Mouse (Mus musculus) adrenal gland (tissue): ENCODE measurements around the gene Hist1h2ad.
"Not testable (repeated sequence)": the region's sequence is repeated elsewhere in the genome, so short reads cannot be mapped to it uniquely, and the experiment has no call there.

Experiments
- intact Hi-C: fragments of 180-260 bp; cut with DNase I; formaldehyde crosslinking; loops from one replicate; pipeline ENCODE4 v1.15.1; 2025

The Hist1h2ad gene

GRCm38 (mm10) chr13:23539821-23540220, 34.4 kb upstream of the Hist1h2ad start:
- intact Hi-C loops: not testable (repeated sequence)

GRCm38 (mm10) chr13:23541497-23541896, 32.7 kb upstream of the Hist1h2ad start:
- intact Hi-C loops: no loop called here

GRCm38 (mm10) chr13:23542225-23542980, 31.8 kb upstream of the Hist1h2ad start:
- intact Hi-C loops: not testable (repeated sequence)

GRCm38 (mm10) chr13:23542999-23543607, 31.1 kb upstream of the Hist1h2ad start, which contains the start of gene Hist1h2bh:
Gene Hist1h2bh (minus strand): TSS chr13:23543392.
- intact Hi-C loops: not testable (repeated sequence)

GRCm38 (mm10) chr13:23543965-23544786, 30.0 kb upstream of the Hist1h2ad start, which contains the start of gene Hist1h3f:
Gene Hist1h3f (plus strand): TSS chr13:23544052.
- intact Hi-C loops: no loop called here

- intact Hi-C loops: not testable (repeated sequence)
These were observed 29.4 kb upstream of the Hist1h2ad start for GRCm38 (mm10) chr13:23544787-23545120.

GRCm38 (mm10) chr13:23546694-23547093, 27.5 kb upstream of the Hist1h2ad start:
- intact Hi-C loops: no loop called here

GRCm38 (mm10) chr13:23550761-23551145, 23.4 kb upstream of the Hist1h2ad start:
- intact Hi-C loops: no loop called here

GRCm38 (mm10) chr13:23551146-23551834, 22.9 kb upstream of the Hist1h2ad start, which contains the start of gene Hist1h4f:
Gene Hist1h4f (minus strand): TSS chr13:23551648.
- intact Hi-C loops: not testable (repeated sequence)

GRCm38 (mm10) chr13:23551931-23552914, 22.0 kb upstream of the Hist1h2ad start:
- intact Hi-C loops: no loop called here

GRCm38 (mm10) chr13:23552962-23553361, 21.2 kb upstream of the Hist1h2ad start, which contains the start of gene Hist1h1d:
Gene Hist1h1d (plus strand): TSS chr13:23553262.
- intact Hi-C loops: no loop called here

GRCm38 (mm10) chr13:23554393-23554792, 19.8 kb upstream of the Hist1h2ad start:
- intact Hi-C loops: no loop called here

- intact Hi-C loops: no loop called here
These were observed 19.0 kb upstream of the Hist1h2ad start for GRCm38 (mm10) chr13:23554925-23555838.

GRCm38 (mm10) chr13:23555839-23556416, 18.3 kb upstream of the Hist1h2ad start:
- intact Hi-C loops: no loop called here

GRCm38 (mm10) chr13:23556906-23557305, 17.3 kb upstream of the Hist1h2ad start:
- intact Hi-C loops: no loop called here

GRCm38 (mm10) chr13:23560699-23561098, 13.5 kb upstream of the Hist1h2ad start:
- intact Hi-C loops: not testable (repeated sequence)

- intact Hi-C loops: not testable (repeated sequence)
These were observed 12.7 kb upstream of the Hist1h2ad start for GRCm38 (mm10) chr13:23561531-23561882.

GRCm38 (mm10) chr13:23561883-23562659, 12.1 kb upstream of the Hist1h2ad start, which contains the start of gene Hist1h3e:
Gene Hist1h3e (minus strand): TSS chr13:23562369.
- intact Hi-C loops: not testable (repeated sequence)
